Mouse (Mus musculus) left cerebral cortex, adult 11 months (tissue): ENCODE data around the gene Gm3952.
A peak's percentile ranks its signal among the peaks of the same experiment; 100 is the strongest.

Experiments
- DNase-seq: peaks from one replicate; pipeline ENCODE4 v3.0.0; 2022; ENCODE audit warnings: low spot score

Gm3952 gene

GRCm38 (mm10) chr8:128798594-128798993, at the start of gene Gm3952:
Gene Gm3952, minus strand, starts transcription at chr8:128798694.
- DNase-seq: no peak

- DNase-seq: no peak
Observed at GRCm38 (mm10) chr8:128843749-128844148, 45.3 kb upstream of the Gm3952 start.

GRCm38 (mm10) chr8:128812521-128812920, 14.0 kb upstream of the Gm3952 start:
- no peak for DNase-seq

GRCm38 (mm10) chr8:128735692-128736091, 62.8 kb downstream of the Gm3952 start:
- DNase-seq: no peak

- no peak for DNase-seq
Observed at GRCm38 (mm10) chr8:128734118-128734517, 64.4 kb downstream of the Gm3952 start.

- DNase-seq: no peak
Observed at GRCm38 (mm10) chr8:128732254-128732653, 66.2 kb downstream of the Gm3952 start.

GRCm38 (mm10) chr8:128727213-128727612, 71.3 kb downstream of the Gm3952 start:
- no peak for DNase-seq

- DNase-seq: no peak
Observed at GRCm38 (mm10) chr8:128724819-128725218, 73.7 kb downstream of the Gm3952 start.

GRCm38 (mm10) chr8:128716184-128716583, 82.3 kb downstream of the Gm3952 start:
- DNase-seq: peak; percentile 16

GRCm38 (mm10) chr8:128709261-128709660, 89.2 kb downstream of the Gm3952 start:
- peak; percentile 46 for DNase-seq

- no peak for DNase-seq
Observed at GRCm38 (mm10) chr8:128704836-128705235, 93.7 kb downstream of the Gm3952 start.

GRCm38 (mm10) chr8:128704376-128704775, 94.1 kb downstream of the Gm3952 start:
- no peak for DNase-seq

GRCm38 (mm10) chr8:128697945-128698344, 100.5 kb downstream of the Gm3952 start:
- no peak for DNase-seq

- no peak for DNase-seq
Observed at GRCm38 (mm10) chr8:128696701-128697397, 101.6 kb downstream of the Gm3952 start.
